Mouse (Mus musculus) liver, embryonic 15.5 days (tissue): Measurements from ENCODE around the gene Cdc73. TPM values are rescaled to one million over a fixed set of nuclear protein-coding genes. Genes with fewer than 3 reads are reported as not detected.
"Not testable (repeated sequence)": the region's sequence is repeated elsewhere in the genome, so short reads cannot be mapped to it uniquely, and the experiment has no call there.

Source experiments
- ATAC-seq: fragments of 200-750 bp; cut with Nextera tagmentation; 2 replicates; pipeline ENCODE4 v1.8.0; 2017; ENCODE audit warnings: moderate number of reproducible peaks, mild to moderate bottlenecking, moderate library complexity; ENCODE audit not compliant: insufficient read depth
- H3K27ac ChIP-seq: fragments of 300-500 bp; sonication (generic); replicated peaks from 2 replicates; pipeline ENCODE4 v1.5.1; 2015; ENCODE audit warnings: mild to moderate bottlenecking, inconsistent platforms
- H3K27me3 ChIP-seq: fragments of 300-500 bp; sonication (generic); 2 replicates; pipeline ENCODE4 v1.6.1; 2015; ENCODE audit warnings: mild to moderate bottlenecking, inconsistent platforms
- H3K36me3 ChIP-seq: fragments of 300-500 bp; sonication (generic); replicated peaks from 2 replicates; pipeline ENCODE4 v1.6.1; 2015; ENCODE audit warnings: moderate library complexity, mild to moderate bottlenecking, inconsistent platforms
- H3K4me1 ChIP-seq: fragments of 300-500 bp; sonication (generic); replicated peaks from 2 replicates; pipeline ENCODE4 v1.6.1; 2015; ENCODE audit warnings: inconsistent platforms
- H3K4me2 ChIP-seq: fragments of 300-500 bp; sonication (generic); 2 replicates; pipeline ENCODE4 v1.6.1; 2015; ENCODE audit warnings: moderate library complexity, mild to moderate bottlenecking, inconsistent platforms
- H3K4me3 ChIP-seq: fragments of 300-500 bp; sonication (generic); replicated peaks from 2 replicates; pipeline ENCODE4 v1.5.1; 2015; ENCODE audit warnings: mild to moderate bottlenecking, inconsistent platforms
- H3K9ac ChIP-seq: fragments of 300-500 bp; sonication (generic); 2 replicates; pipeline ENCODE4 v1.6.1; 2015; ENCODE audit warnings: moderate library complexity, mild to moderate bottlenecking, inconsistent platforms
- H3K9me3 ChIP-seq: fragments of 300-500 bp; sonication (generic); replicated peaks from 2 replicates; pipeline ENCODE4 v1.6.1; 2016; ENCODE audit warnings: inconsistent platforms
- WGBS: fragments of 180-500 bp; shearing (Covaris S2); methylation state at CpG from one replicate; pipeline ENCODE4 v1.1.7; 2015; ENCODE audit warnings: mixed read lengths; ENCODE audit not compliant: insufficient replicate concordance; 5-methylcytosine and 5-hydroxymethylcytosine counted together
- polyA plus RNA-seq: library from polyadenylated mRNA; unstranded; fragments of >200 nt; fragmentation: Nextera tagmentation; extraction: Ambion mirVana; gene quantifications from 2 replicates; pipeline ENCODE4 v1.2.1, GENCODE M21; 2015

The Cdc73 gene
- polyA plus RNA-seq, 1 experiment from 2014 or later = 12.7 TPM

DNA sequence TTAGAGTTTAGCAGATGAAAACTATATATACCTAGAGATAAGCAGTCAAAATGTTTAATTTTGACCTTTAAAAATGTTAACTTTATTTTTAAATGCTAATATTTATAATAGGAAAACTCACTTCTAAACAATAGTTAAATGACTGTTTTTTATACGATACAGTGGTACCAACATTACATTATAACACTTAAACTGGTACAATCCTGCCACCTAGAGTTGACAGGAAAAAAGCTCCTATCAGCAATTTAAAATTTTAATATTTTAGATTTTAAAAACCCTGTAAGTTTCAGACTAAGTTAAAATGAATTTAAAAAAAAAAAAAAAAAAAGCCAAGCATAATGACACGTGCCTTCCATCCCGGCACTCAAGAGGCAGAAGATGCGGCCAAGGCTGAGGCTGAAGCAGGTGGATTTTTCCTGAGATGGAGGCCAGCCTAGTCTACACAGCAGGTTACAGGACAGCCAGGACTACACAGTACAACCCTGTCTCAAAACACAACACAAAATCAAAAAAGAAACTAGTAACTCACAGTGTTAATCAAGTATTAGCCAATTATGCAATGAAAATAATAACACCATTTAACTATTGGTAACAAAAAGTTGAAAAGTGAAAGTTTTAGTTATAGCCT is 26.8 kb downstream of the Cdc73 start:
- peaks cover 44% of the 10 kb centered on the region for H3K36me3 ChIP-seq
- H3K27me3 ChIP-seq = no peaks in the 10 kb centered on the region
- 87% methylated on average over 4 of the region's 4 CpGs for WGBS
- H3K27ac ChIP-seq = no peak overlapping the region
- H3K9me3 ChIP-seq = no peaks in the 10 kb centered on the region
- no peaks in the 10 kb centered on the region for H3K4me1 ChIP-seq
- no peak overlapping the region for H3K9ac ChIP-seq
- no peak for ATAC-seq
- no peak overlapping the region for H3K4me2 ChIP-seq
- H3K4me3 ChIP-seq = no peak overlapping the region

GRCm38 (mm10) chr1:143664786-143665185 is 37.9 kb downstream of the Cdc73 start:
- H3K9ac ChIP-seq, H3K4me3 ChIP-seq, H3K27me3 ChIP-seq, H3K27ac ChIP-seq, ATAC-seq, H3K4me2 ChIP-seq, H3K4me1 ChIP-seq, H3K9me3 ChIP-seq: not testable (repeated sequence)
- peaks cover 19% of the 10 kb centered on the region; the same call in 1 of the 2 replicates for H3K36me3 ChIP-seq
- WGBS = 74% methylated on average over 4 of the region's 4 CpGs

DNA sequence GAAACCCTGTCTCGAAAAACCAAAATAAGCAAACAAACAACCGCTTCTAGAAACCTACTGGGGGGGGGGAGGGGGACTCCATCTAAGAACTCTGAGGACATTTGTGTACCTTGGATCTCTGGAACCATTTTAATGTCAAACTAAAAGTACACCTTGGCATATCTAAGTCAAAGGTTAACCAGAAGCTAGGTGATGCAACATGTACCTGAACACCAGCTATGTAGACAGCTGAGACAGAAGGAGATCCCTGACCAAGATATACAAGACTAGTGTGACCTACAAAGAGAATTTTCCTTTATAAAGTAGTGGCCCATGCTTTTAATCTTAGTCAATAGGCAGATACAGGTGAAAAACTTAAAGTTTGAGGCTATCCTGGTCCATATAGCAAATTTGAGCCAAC is 39.5 kb downstream of the Cdc73 start:
- peak; percentile 60 for ATAC-seq

GRCm38 (mm10) chr1:143653646-143654045 is 49.0 kb downstream of the Cdc73 start:
- no peaks in the 10 kb centered on the region for H3K9me3 ChIP-seq
- 0 out of 2 replicates have a peak, but pooled peaks cover 4% of the 10 kb centered on the region for H3K4me1 ChIP-seq
- H3K27me3 ChIP-seq = no peaks in the 10 kb centered on the region
- H3K36me3 ChIP-seq = 0 out of 2 replicates have a peak, but pooled peaks cover 8% of the 10 kb centered on the region
- no peak for ATAC-seq
- no peak overlapping the region for H3K9ac ChIP-seq
- H3K4me3 ChIP-seq = no peak overlapping the region
- WGBS = 77% methylated on average over 3 of the region's 3 CpGs
- no peak overlapping the region for H3K27ac ChIP-seq
- H3K4me2 ChIP-seq = no peak overlapping the region

More for the DNA sequence above, 39.5 kb downstream of the Cdc73 start:
- Histone ChIP-seq H3K9ac (no peak overlapping the region), H3K4me1 (no peaks in the 10 kb centered on the region), H3K27ac (no peak overlapping the region), H3K9me3 (no peaks in the 10 kb centered on the region), H3K27me3 (no peaks in the 10 kb centered on the region), H3K4me2 (no peak overlapping the region), H3K36me3 (peaks cover 15% of the 10 kb centered on the region; the same call in 1 of the 2 replicates), H3K4me3 (no peak overlapping the region)
- 71% methylated on average over 2 of the region's 2 CpGs for WGBS

- WGBS = 83% methylated on average over 2 of the region's 2 CpGs
- 0 out of 2 replicates have a peak, but pooled peaks cover 12% of the 10 kb centered on the region for H3K36me3 ChIP-seq
- H3K27ac ChIP-seq = no peak overlapping the region
- no peak overlapping the region for H3K4me3 ChIP-seq
- H3K9me3 ChIP-seq = no peaks in the 10 kb centered on the region
- H3K4me1 ChIP-seq = 0 out of 2 replicates have a peak, but pooled peaks cover 4% of the 10 kb centered on the region
- H3K27me3 ChIP-seq = no peaks in the 10 kb centered on the region
- no peak overlapping the region for H3K4me2 ChIP-seq
- ATAC-seq = no peak
- no peak overlapping the region for H3K9ac ChIP-seq
Observed at GRCm38 (mm10) chr1:143650317-143650716, 52.4 kb downstream of the Cdc73 start.

DNA sequence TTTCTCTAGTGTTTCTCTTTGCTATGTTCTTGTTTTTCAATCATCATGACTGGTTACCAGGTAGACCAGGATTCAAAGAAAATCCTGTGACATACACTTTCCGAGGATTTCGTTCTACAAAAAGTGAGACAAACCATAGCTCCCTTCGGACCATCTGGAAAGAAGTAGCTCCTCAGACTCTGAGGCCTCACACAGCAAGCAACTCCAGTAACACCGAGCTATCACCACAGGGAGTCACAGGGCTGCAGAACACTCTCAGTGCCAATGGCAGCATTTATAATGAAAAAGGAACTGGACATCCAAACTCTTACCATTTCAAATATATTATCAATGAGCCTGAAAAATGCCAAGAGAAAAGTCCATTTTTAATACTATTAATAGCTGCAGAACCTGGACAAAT is 56.5 kb downstream of the Cdc73 start:
- Histone ChIP-seq H3K36me3 (0 out of 2 replicates have a peak, but pooled peaks cover 5% of the 10 kb centered on the region), H3K4me2 (no peak overlapping the region), H3K27me3 (no peaks in the 10 kb centered on the region), H3K4me1 (no peaks in the 10 kb centered on the region), H3K27ac (no peak overlapping the region), H3K9ac (no peak overlapping the region), H3K9me3 (no peaks in the 10 kb centered on the region), H3K4me3 (no peak overlapping the region)
- 83% methylated on average over 4 of the region's 4 CpGs for WGBS
- ATAC-seq = no peak

- Histone ChIP-seq H3K4me3 (no peak overlapping the region), H3K27ac (no peak overlapping the region), H3K27me3 (no peaks in the 10 kb centered on the region), H3K9ac (no peak overlapping the region), H3K9me3 (no peaks in the 10 kb centered on the region), H3K4me1 (no peaks in the 10 kb centered on the region; the same call in 1 of the 2 replicates), H3K36me3 (0 out of 2 replicates have a peak, but pooled peaks cover 5% of the 10 kb centered on the region), H3K4me2 (no peak overlapping the region)
- WGBS = 71% methylated on average over 4 of the region's 4 CpGs
- no peak for ATAC-seq
Observed at GRCm38 (mm10) chr1:143645386-143645785, 57.3 kb downstream of the Cdc73 start.

- ATAC-seq = no peak
Observed at GRCm38 (mm10) chr1:143644221-143644620, 58.5 kb downstream of the Cdc73 start.

GRCm38 (mm10) chr1:143640650-143641407 is 61.9 kb downstream of the Cdc73 start, which contains the start of gene B3galt2:
B3galt2 (plus strand) TSS chr1:143640664.
- no peak within 1 kb of the TSS for H3K4me3 ChIP-seq
- H3K36me3 ChIP-seq = 0 out of 2 replicates have a peak, but pooled peaks cover 3% of the 10 kb centered on the region
- ATAC-seq = no peak
- peaks cover 3% of the 10 kb centered on the region; the same call in 1 of the 2 replicates for H3K4me1 ChIP-seq
- H3K27ac ChIP-seq = no peak within 1 kb of the TSS
- H3K27me3 ChIP-seq = no peaks in the 10 kb centered on the region
- no peaks in the 10 kb centered on the region for H3K9me3 ChIP-seq
- 58% methylated on average over 15 of the region's 15 CpGs for WGBS
- H3K9ac ChIP-seq = no peak within 1 kb of the TSS
- no peak within 1 kb of the TSS for H3K4me2 ChIP-seq

More at GRCm38 (mm10) chr1:143644221-143644620, 58.5 kb downstream of the Cdc73 start:
- Histone ChIP-seq H3K9ac (no peak overlapping the region), H3K36me3 (0 out of 2 replicates have a peak, but pooled peaks cover 5% of the 10 kb centered on the region), H3K4me1 (no peaks in the 10 kb centered on the region; the same call in 1 of the 2 replicates), H3K4me2 (no peak overlapping the region), H3K9me3 (no peaks in the 10 kb centered on the region), H3K27ac (no peak overlapping the region), H3K4me3 (no peak overlapping the region), H3K27me3 (no peaks in the 10 kb centered on the region)
- 95% methylated on average over 2 of the region's 2 CpGs for WGBS

GRCm38 (mm10) chr1:143632854-143633587 is 69.7 kb downstream of the Cdc73 start:
- no peaks in the 10 kb centered on the region for H3K9me3 ChIP-seq
- H3K4me1 ChIP-seq = peaks cover 9% of the 10 kb centered on the region; the same call in 1 of the 2 replicates
- WGBS = 76% methylated on average over 2 of the region's 2 CpGs
- no peak overlapping the region for H3K4me2 ChIP-seq
- ATAC-seq = no peak
- H3K36me3 ChIP-seq = no peaks in the 10 kb centered on the region
- H3K27ac ChIP-seq = 0 out of 2 replicates have a peak overlapping the region, but pooled peaks have one; percentile 45
- H3K9ac ChIP-seq = no peak overlapping the region
- no peak overlapping the region for H3K4me3 ChIP-seq
- H3K27me3 ChIP-seq = no peaks in the 10 kb centered on the region
